Mouse (Mus musculus): ENCODE data around the gene Coq6. TPM values are rescaled to one million over a fixed set of nuclear protein-coding genes. Genes with fewer than 3 reads are reported as not detected.
A peak's percentile ranks its signal among the peaks of the same experiment; 100 is the strongest.

Gene Coq6
- polyA plus RNA-seq, 1 experiment from 2014 or later: 43.6 TPM

GRCm38 (mm10) chr12:84417605-84417922 is 56.1 kb downstream of the Coq6 start:
- Histone ChIP-seq H3K4me2 (ENCODE audit: low read depth, low read length) (peak overlapping the region; percentile 90), H3K9ac (ENCODE audit: low read length) (peak overlapping the region; percentile 84), H3K9me3 (replicated peaks; ENCODE audit: control insufficient read depth, low read length) (no peaks in the 10 kb centered on the region), H3K27me3 (ENCODE audit: control insufficient read depth, insufficient read depth, low read length) (no peaks in the 10 kb centered on the region), H3K4me3 (replicated peaks; ENCODE audit: low read length) (peak overlapping the region; percentile 68), H3K36me3 (ENCODE audit: control insufficient read depth, insufficient read depth, low read length) (no peaks in the 10 kb centered on the region), H3K27ac (ENCODE audit: low read length) (peak overlapping the region; percentile 44; the same call in 1 of the 2 replicates), H3K4me1 (ENCODE audit: control insufficient read depth, insufficient read depth, low read length) (0 out of 2 replicates have a peak, but pooled peaks cover 3% of the 10 kb centered on the region)
- ATAC-seq (ENCODE audit: insufficient read depth, low FRiP score): no peak
- 28% methylated on average over 18 of the region's 18 CpGs for WGBS

Other genes with a start within 250 kb of the Coq6 start
- 2.8 and 3.4 TPM in 2 replicates for gene Dnal1, start 247.3 kb upstream of the Coq6 start, polyA plus RNA-seq (2015; fragmentation: Nextera tagmentation; extraction: Ambion mirVana)
- 0.70 and 0.71 TPM in 2 replicates for gene Pnma1, start 213.2 kb upstream of the Coq6 start, polyA plus RNA-seq (2015; fragmentation: Nextera tagmentation; extraction: Ambion mirVana)
- 8.7 and 9.4 TPM in 2 replicates for gene Elmsan1, start 142.8 kb upstream of the Coq6 start, polyA plus RNA-seq (2015; fragmentation: Nextera tagmentation; extraction: Ambion mirVana)
- gene Ptgr2, start 76.4 kb upstream of the Coq6 start, polyA plus RNA-seq (2015; fragmentation: Nextera tagmentation; extraction: Ambion mirVana): 32.0 and 34.5 TPM in 2 replicates
- 65.4 and 70.2 TPM in 2 replicates for gene Zfp410, start 44.8 kb upstream of the Coq6 start, polyA plus RNA-seq (2015; fragmentation: Nextera tagmentation; extraction: Ambion mirVana)
- gene Fam161b, start 176 bp downstream of the Coq6 start, polyA plus RNA-seq (2015; fragmentation: Nextera tagmentation; extraction: Ambion mirVana): 2.6 and 3.6 TPM in 2 replicates
- 26.0 and 27.0 TPM in 2 replicates for gene Entpd5, start 47.4 kb downstream of the Coq6 start, polyA plus RNA-seq (2015; fragmentation: Nextera tagmentation; extraction: Ambion mirVana)
- gene Bbof1, start 47.4 kb downstream of the Coq6 start, polyA plus RNA-seq (2015; fragmentation: Nextera tagmentation; extraction: Ambion mirVana): 0.70 and 0.89 TPM in 2 replicates
- gene Rnf113a2, start 55.5 kb downstream of the Coq6 start, polyA plus RNA-seq (2015; fragmentation: Nextera tagmentation; extraction: Ambion mirVana): 25.8 and 25.9 TPM in 2 replicates
- gene Aldh6a1, start 89.3 kb downstream of the Coq6 start, polyA plus RNA-seq (2015; fragmentation: Nextera tagmentation; extraction: Ambion mirVana): 47.4 and 48.2 TPM in 2 replicates
- gene Lin52, start 89.8 kb downstream of the Coq6 start, polyA plus RNA-seq (2015; fragmentation: Nextera tagmentation; extraction: Ambion mirVana): 16.3 and 16.9 TPM in 2 replicates
- not detected in 2 replicates for gene Vsx2, start 208.1 kb downstream of the Coq6 start, polyA plus RNA-seq (2015; fragmentation: Nextera tagmentation; extraction: Ambion mirVana)